Mouse (Mus musculus) lung, adult 2 months (tissue): Measurements from ENCODE around the gene Ptgir. TPM values are rescaled to one million over a fixed set of nuclear protein-coding genes. Genes with fewer than 3 reads are reported as not detected.

Experiments
- DNase-seq: peaks from one replicate; pipeline ENCODE4 v3.0.0; 2022
- H3K4me1 ChIP-seq: fragments of 200-500 bp; 2 replicates; pipeline ENCODE4 v1.6.1; 2011; ENCODE audit warnings: low read length; ENCODE audit not compliant: control insufficient read depth, insufficient read depth
- H3K4me3 ChIP-seq: fragments of 200-500 bp; replicated peaks from 2 replicates; pipeline ENCODE3; 2011; ENCODE audit warnings: low read depth, mild to moderate bottlenecking, control low read depth, low read length; ENCODE audit errors: extremely low read depth
- CTCF ChIP-seq: fragments of 200-500 bp; IDR thresholded peaks from 2 replicates; pipeline ENCODE4 v1.5.1; 2011; ENCODE audit warnings: mild to moderate bottlenecking, low read length, control low read depth; ENCODE audit not compliant: insufficient read depth
- POLR2A ChIP-seq: fragments of 200-500 bp; IDR thresholded peaks from 2 replicates; pipeline ENCODE4 v1.6.1; 2011; ENCODE audit warnings: low read depth, mild to moderate bottlenecking, control low read depth, low read length, borderline replicate concordance; ENCODE audit errors: extremely low read depth
- WGBS: fragments of 180-500 bp; shearing (Covaris S2); methylation state at CpG from one replicate; pipeline ENCODE4 v1.1.7; 2018; 5-methylcytosine and 5-hydroxymethylcytosine counted together
- polyA plus RNA-seq: library from polyadenylated mRNA; depleted of rRNA; stranded (reverse); fragments of >200 nt; gene quantifications from 2 replicates; pipeline ENCODE4 v1.2.3, GENCODE M21; 2012

The Ptgir gene
- polyA plus RNA-seq, 1 experiment, result 10.4 TPM

DNA sequence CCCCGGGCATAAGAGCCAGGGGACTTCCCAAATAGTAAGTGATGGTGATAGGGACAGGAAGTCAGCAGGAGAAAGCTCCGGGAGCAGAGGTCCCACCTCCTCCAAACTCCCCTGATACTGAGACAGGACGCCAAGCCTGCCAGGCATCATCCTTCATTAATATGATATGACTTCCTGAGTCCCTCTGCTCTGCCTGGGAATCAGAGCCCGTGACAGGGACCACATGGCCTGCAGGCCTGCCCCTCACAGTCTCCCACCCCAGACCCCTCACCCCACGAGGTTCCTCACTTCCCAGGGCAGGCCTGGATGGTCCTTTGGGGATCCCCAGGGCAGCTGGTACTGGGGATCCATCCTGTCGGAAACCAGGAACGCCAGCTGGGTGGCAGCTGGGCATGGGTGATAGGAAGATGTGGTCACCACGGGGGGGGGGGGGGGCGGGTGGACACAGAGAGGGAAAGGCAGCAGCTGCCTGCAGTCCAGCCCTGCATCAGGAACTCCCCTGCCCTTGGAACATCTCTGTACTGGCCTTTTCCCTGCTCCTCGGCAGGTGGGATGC, 2.1 kb upstream of the Ptgir start:
- WGBS, result 43% methylated on average over 9 of the region's 10 CpGs
- Histone ChIP-seq H3K4me3 (no peak overlapping the region), H3K4me1 (peaks cover 9% of the 10 kb centered on the region; the same call in 1 of the 2 replicates)
- no peak for DNase-seq
- TF ChIP-seq CTCF (no peak), POLR2A (no peak)

GRCm38 (mm10) chr7:16905491-16906021, 734 bp upstream of the Ptgir start:
- 62% methylated on average over 9 of the region's 9 CpGs for WGBS
- Histone ChIP-seq H3K4me3 (no peak overlapping the region), H3K4me1 (peaks cover 9% of the 10 kb centered on the region; the same call in 1 of the 2 replicates)
- TF ChIP-seq POLR2A, result no peak
- TF ChIP-seq CTCF, result no peak
- DNase-seq, result no peak

DNA sequence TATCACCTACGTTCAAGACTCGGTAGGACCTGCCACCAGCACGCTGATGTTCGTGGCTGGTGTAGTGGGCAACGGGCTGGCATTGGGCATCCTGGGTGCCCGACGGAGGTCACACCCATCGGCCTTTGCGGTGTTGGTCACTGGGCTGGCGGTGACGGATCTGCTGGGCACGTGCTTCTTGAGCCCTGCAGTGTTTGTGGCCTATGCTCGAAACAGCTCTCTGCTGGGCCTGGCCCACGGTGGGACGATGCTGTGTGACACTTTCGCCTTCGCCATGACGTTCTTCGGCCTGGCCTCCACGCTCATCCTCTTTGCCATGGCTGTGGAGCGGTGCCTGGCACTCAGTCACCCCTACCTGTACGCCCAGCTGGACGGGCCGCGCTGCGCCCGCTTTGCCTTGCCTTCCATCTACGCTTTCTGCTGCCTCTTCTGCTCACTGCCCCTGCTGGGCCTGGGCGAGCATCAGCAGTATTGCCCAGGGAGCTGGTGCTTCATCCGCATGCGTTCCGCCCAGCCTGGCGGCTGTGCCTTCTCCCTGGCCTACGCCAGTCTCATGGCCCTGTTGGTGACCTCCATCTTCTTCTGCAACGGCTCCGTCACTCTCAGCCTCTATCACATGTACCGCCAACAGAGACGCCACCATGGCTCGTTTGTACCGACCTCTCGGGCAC, 734 bp downstream of the Ptgir start:
- Histone ChIP-seq H3K4me1 (peaks cover 9% of the 10 kb centered on the region; the same call in 1 of the 2 replicates), H3K4me3 (peak overlapping the region; percentile 8)
- no peak for DNase-seq
- 92% methylated on average over 41 of the region's 41 CpGs for WGBS
- no peak for TF ChIP-seq POLR2A

- TF ChIP-seq POLR2A (no peak), CTCF (no peak)
- WGBS, result 16% methylated on average over 7 of the region's 7 CpGs
- Histone ChIP-seq H3K4me3 (no peak overlapping the region), H3K4me1 (peaks cover 9% of the 10 kb centered on the region; the same call in 1 of the 2 replicates)
- no peak for DNase-seq
These were observed 1.6 kb downstream of the Ptgir start for GRCm38 (mm10) chr7:16907842-16908241.

DNA sequence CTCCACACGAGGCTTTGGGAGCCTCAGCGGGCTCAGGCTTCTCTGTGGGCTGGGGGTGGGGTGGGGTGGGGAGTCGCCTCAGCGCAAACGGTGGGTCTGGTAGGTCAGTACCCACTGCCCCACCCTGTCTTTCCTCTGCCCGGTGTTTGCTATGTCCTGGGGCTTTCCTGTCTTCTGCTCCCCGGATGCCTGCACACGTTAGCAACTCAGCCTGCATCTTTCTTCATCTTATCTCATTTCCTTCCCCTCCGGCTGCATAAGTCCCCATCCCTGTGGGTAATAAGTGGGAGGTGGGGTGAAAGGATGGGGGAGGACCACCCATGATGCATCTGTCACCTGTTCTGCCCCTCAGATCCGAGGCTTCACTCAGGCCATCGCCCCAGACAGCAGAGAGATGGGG, 2.1 kb downstream of the Ptgir start:
- H3K4me3 ChIP-seq, result no peak overlapping the region
- 26% methylated on average over 11 of the region's 11 CpGs for WGBS

DNA sequence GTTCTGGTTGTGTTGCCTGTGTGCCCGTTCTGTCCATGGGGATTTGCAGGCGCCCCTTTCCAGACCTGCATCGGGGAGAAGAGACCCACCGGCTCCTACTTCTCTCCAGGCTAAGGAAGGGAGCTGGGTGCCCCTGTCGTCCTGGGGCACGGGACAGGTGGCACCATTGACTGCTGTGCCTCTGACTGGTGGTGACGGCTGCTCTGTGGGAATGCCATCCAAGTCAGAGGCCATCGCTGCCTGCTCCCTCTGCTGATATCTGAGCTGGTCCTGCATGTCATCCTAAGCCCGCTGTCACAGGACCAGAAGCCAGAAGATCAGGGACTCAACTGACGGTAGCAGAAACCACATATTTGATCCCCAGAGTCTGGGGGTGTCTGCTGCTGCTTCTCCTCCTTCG, 2.6 kb downstream of the Ptgir start:
- no peak overlapping the region for H3K4me3 ChIP-seq
- DNase-seq, result no peak
- peaks cover 9% of the 10 kb centered on the region; the same call in 1 of the 2 replicates for H3K4me1 ChIP-seq
- no peak for TF ChIP-seq POLR2A
- TF ChIP-seq CTCF, result no peak
- 67% methylated on average over 11 of the region's 11 CpGs for whole genome bisulfite sequencing

More for the DNA sequence above, 2.1 kb downstream of the Ptgir start:
- TF ChIP-seq POLR2A (no peak), CTCF (no peak)
- H3K4me1 ChIP-seq, result peaks cover 9% of the 10 kb centered on the region; the same call in 1 of the 2 replicates
- DNase-seq, result no peak

- 26% methylated on average over 10 of the region's 10 CpGs for WGBS
- DNase-seq, result no peak
These were observed 3.6 kb downstream of the Ptgir start for GRCm38 (mm10) chr7:16909909-16910308.

DNA sequence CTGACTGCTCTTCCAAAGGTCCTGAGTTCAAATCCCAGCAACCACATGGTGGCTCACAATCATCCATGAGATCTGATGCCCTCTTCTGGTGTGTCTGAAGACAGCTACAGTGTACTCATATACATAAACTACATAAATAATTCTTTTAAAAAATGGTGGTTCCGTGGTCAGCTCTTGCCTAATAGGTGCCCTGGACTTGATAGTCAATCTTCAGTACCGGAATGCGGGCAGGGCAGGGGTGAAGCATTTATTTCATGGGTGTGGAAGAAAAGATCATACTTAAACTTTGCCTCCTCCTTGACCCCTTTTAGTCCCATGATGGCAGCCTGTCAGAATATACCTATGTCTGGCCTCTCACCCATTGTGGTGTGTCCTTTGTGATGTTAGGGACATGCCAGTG, 5.6 kb downstream of the Ptgir start:
- DNase-seq, result no peak
- 90% methylated on average over 3 of the region's 3 CpGs for WGBS
- Histone ChIP-seq H3K4me3 (no peak overlapping the region), H3K4me1 (peaks cover 6% of the 10 kb centered on the region; the same call in 1 of the 2 replicates)
- TF ChIP-seq POLR2A (no peak), CTCF (no peak)

More at GRCm38 (mm10) chr7:16909909-16910308, 3.6 kb downstream of the Ptgir start:
- no peak overlapping the region for H3K4me3 ChIP-seq
- H3K4me1 ChIP-seq, result peaks cover 9% of the 10 kb centered on the region; the same call in 1 of the 2 replicates
- TF ChIP-seq POLR2A, result no peak
- no peak for TF ChIP-seq CTCF

DNA sequence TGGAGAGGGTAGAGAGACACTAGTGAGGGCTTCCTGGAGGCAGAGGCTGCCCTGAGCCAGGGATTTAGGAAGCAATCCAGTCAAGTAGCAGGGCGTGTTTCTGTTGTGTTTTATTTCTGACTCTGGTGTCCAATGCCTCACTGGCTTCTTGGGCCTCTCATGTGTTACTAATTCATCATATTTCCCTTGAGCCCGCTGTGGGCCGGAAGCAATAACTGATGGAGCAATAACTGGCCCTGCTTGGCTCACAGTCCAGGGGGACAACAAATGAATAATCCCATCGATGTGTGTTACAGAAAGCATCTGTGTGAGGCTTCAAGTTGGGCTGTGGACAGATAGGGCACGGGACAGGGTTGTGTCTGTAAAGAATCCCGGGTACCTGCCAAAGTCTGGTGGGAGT, 6.1 kb downstream of the Ptgir start:
- 63% methylated on average over 6 of the region's 6 CpGs for whole genome bisulfite sequencing
- DNase-seq, result no peak
- no peak for TF ChIP-seq CTCF
- no peak for TF ChIP-seq POLR2A
- Histone ChIP-seq H3K4me3 (no peak overlapping the region), H3K4me1 (0 out of 2 replicates have a peak, but pooled peaks cover 3% of the 10 kb centered on the region)

GRCm38 (mm10) chr7:16913806-16914452, 7.6 kb downstream of the Ptgir start:
- no peaks in the 10 kb centered on the region for H3K4me1 ChIP-seq
- 27% methylated on average over 10 of the region's 10 CpGs for WGBS
- TF ChIP-seq POLR2A (0 out of 2 replicates have a peak, but pooled peaks have one; percentile 10), CTCF (peak; percentile 87)
- no peak overlapping the region for H3K4me3 ChIP-seq
- DNase-seq, result peak; percentile 66
